Mouse (Mus musculus) ES-Bruce4 (cell line): ENCODE measurements at regions not wholly inside any gene's neighbourhood (a gene's known extent, or its start where the extent isn't known, plus 50 kb on each side); places are given as distances from the start of the nearest gene placed in this dataset.

Experiments
- CTCF ChIP-seq: IDR thresholded peaks from one replicate; pipeline ENCODE4 v1.8.1; 2011; ENCODE audit warnings: low read depth, low read length
- EP300 ChIP-seq: IDR thresholded peaks from 2 replicates; pipeline ENCODE4 v1.6.1; 2011; ENCODE audit warnings: low read depth, low read length; ENCODE audit not compliant: insufficient read depth
- POLR2A ChIP-seq: IDR thresholded peaks from one replicate; pipeline ENCODE4 v1.8.1; 2011; ENCODE audit warnings: low read length; ENCODE audit not compliant: insufficient read depth

DNA sequence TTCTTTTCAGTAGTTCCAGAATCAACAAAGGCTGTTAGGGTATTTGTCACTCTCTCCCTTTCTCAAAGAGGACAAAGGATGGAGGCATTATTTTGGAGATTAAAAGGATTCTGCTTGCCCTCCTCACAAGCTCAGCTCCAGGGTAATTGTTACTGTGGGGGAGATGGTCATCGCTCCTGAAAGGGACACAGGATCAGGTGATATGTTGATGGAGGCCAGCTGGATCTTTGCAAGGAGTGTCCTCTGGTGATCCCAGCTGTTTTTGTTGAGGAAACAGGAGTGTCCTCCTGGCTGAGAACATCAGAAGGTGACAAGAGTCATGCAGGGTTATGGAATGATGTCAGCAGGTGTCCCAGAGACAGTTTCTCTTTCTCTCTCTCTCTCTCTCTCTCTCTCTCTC, 119.7 kb downstream of the Cd83 start:
- TF ChIP-seq CTCF = no peak
- no peak for TF ChIP-seq POLR2A
- no peak for TF ChIP-seq EP300
